Mouse (Mus musculus) embryonic facial prominence, embryonic 14.5 days (tissue): ENCODE data around the gene Sytl1. TPM values are rescaled to one million over a fixed set of nuclear protein-coding genes. Genes with fewer than 3 reads are reported as not detected.
A peak's percentile ranks its signal among the peaks of the same experiment; 100 is the strongest.

Experiments
- ATAC-seq: fragments of 200-750 bp; cut with Nextera tagmentation; 2 replicates; pipeline ENCODE4 v1.8.0; 2017; ENCODE audit warnings: low read depth, moderate number of reproducible peaks, moderate TSS enrichment
- DNase-seq: peaks from one replicate; pipeline ENCODE4 v3.0.0-alpha.2; 2015; ENCODE audit warnings: low spot score
- H3K27ac ChIP-seq: fragments of 300-500 bp; sonication (generic); replicated peaks from 2 replicates; pipeline ENCODE4 v1.5.1; 2014; ENCODE audit warnings: low read depth, mild to moderate bottlenecking, low read length, moderate library complexity
- H3K27me3 ChIP-seq: fragments of 300-500 bp; sonication (generic); replicated peaks from 2 replicates; pipeline ENCODE4 v1.6.1; 2014; ENCODE audit warnings: low read length; ENCODE audit not compliant: control insufficient read depth, insufficient read depth
- H3K36me3 ChIP-seq: fragments of 300-500 bp; sonication (generic); 2 replicates; pipeline ENCODE4 v1.6.1; 2014; ENCODE audit warnings: low read length, mixed read lengths; ENCODE audit not compliant: control insufficient read depth, insufficient read depth
- H3K4me1 ChIP-seq: fragments of 300-500 bp; sonication (generic); 2 replicates; pipeline ENCODE4 v1.6.1; 2014; ENCODE audit warnings: antibody characterized with exemption, low read length; ENCODE audit not compliant: control insufficient read depth, insufficient read depth
- H3K4me2 ChIP-seq: fragments of 300-500 bp; sonication (generic); 2 replicates; pipeline ENCODE4 v1.6.1; 2014; ENCODE audit warnings: low read depth, mild to moderate bottlenecking, low read length, moderate library complexity, mixed read lengths
- H3K4me3 ChIP-seq: fragments of 300-500 bp; sonication (generic); 2 replicates; pipeline ENCODE4 v1.5.1; 2014; ENCODE audit warnings: low read depth, mild to moderate bottlenecking, low read length
- H3K9ac ChIP-seq: fragments of 300-500 bp; sonication (generic); 2 replicates; pipeline ENCODE4 v1.6.1; 2014; ENCODE audit warnings: low read depth, mild to moderate bottlenecking, low read length, moderate library complexity, mixed read lengths
- H3K9me3 ChIP-seq: fragments of 300-500 bp; sonication (generic); 2 replicates; pipeline ENCODE4 v1.6.1; 2016; ENCODE audit warnings: low read length; ENCODE audit not compliant: control insufficient read depth
- WGBS: fragments of 180-500 bp; shearing (Covaris S2); extraction: QIAGEN DNeasy Blood & Tissue Kit; methylation state at CpG from one replicate; pipeline ENCODE4 v1.1.7; 2014; 5-methylcytosine and 5-hydroxymethylcytosine counted together
- polyA plus RNA-seq: library from polyadenylated mRNA; unstranded; fragments of >200 nt; fragmentation: Nextera tagmentation; extraction: Ambion mirVana; gene quantifications from 2 replicates; pipeline ENCODE4 v1.2.1, GENCODE M21; 2014

Sytl1 gene
- polyA plus RNA-seq, 1 experiment from 2014 or later, result 11.0 TPM

- DNase-seq (no peak), ATAC-seq (no peak)
- Histone ChIP-seq H3K4me2 (no peak overlapping the region), H3K9me3 (no peaks in the 10 kb centered on the region), H3K27me3 (no peaks in the 10 kb centered on the region), H3K4me3 (no peak overlapping the region), H3K36me3 (peaks cover 63% of the 10 kb centered on the region), H3K9ac (no peak overlapping the region), H3K4me1 (peaks cover under 1% of the 10 kb centered on the region; the same call in 1 of the 2 replicates), H3K27ac (peak overlapping the region; percentile 65; the same call in 1 of the 2 replicates)
- WGBS, result 33% methylated on average over 12 of the region's 12 CpGs
These were observed 35.8 kb upstream of the Sytl1 start for GRCm38 (mm10) chr4:133298516-133299365.

GRCm38 (mm10) chr4:133297801-133298238 is 34.9 kb upstream of the Sytl1 start:
- peaks cover 10% of the 10 kb centered on the region for H3K4me1 ChIP-seq
- H3K9ac ChIP-seq, result peak overlapping the region; percentile 43; the same call in 1 of the 2 replicates
- DNase-seq (peak; percentile 91), ATAC-seq (peak; percentile 91)
- peaks cover 57% of the 10 kb centered on the region for H3K36me3 ChIP-seq
- H3K9me3 ChIP-seq, result no peaks in the 10 kb centered on the region
- no peak overlapping the region for H3K4me2 ChIP-seq
- 4% methylated on average over 3 of the region's 5 CpGs for whole genome bisulfite sequencing
- no peaks in the 10 kb centered on the region for H3K27me3 ChIP-seq
- H3K27ac ChIP-seq, result 0 out of 2 replicates have a peak overlapping the region, but pooled peaks have one; percentile 65
- no peak overlapping the region for H3K4me3 ChIP-seq

- H3K9ac ChIP-seq, result 0 out of 2 replicates have a peak overlapping the region, but pooled peaks have one; percentile 2
- ATAC-seq (no peak), DNase-seq (no peak)
- no peak overlapping the region for H3K4me2 ChIP-seq
- H3K4me1 ChIP-seq, result peaks cover 10% of the 10 kb centered on the region
- H3K9me3 ChIP-seq, result no peaks in the 10 kb centered on the region
- 67% methylated on average over 10 of the region's 10 CpGs for WGBS
- H3K4me3 ChIP-seq, result no peak overlapping the region
- no peaks in the 10 kb centered on the region for H3K27me3 ChIP-seq
- H3K27ac ChIP-seq, result 0 out of 2 replicates have a peak overlapping the region, but pooled peaks have one; percentile 65
- H3K36me3 ChIP-seq, result peaks cover 57% of the 10 kb centered on the region
These were observed 34.4 kb upstream of the Sytl1 start for GRCm38 (mm10) chr4:133297360-133297759.

- Histone ChIP-seq H3K27ac (no peak overlapping the region), H3K9ac (peak overlapping the region; percentile 40; the same call in 1 of the 2 replicates), H3K4me3 (no peak overlapping the region), H3K27me3 (no peaks in the 10 kb centered on the region), H3K36me3 (peaks cover 39% of the 10 kb centered on the region), H3K4me1 (peaks cover 10% of the 10 kb centered on the region), H3K9me3 (no peaks in the 10 kb centered on the region), H3K4me2 (no peak overlapping the region)
- WGBS, result 29% methylated on average over 10 of the region's 11 CpGs
- no peak for ATAC-seq
- DNase-seq, result no peak
These were observed 31.2 kb upstream of the Sytl1 start for GRCm38 (mm10) chr4:133294084-133294483.

- H3K9ac ChIP-seq, result peak overlapping the region; percentile 40; the same call in 1 of the 2 replicates
- ATAC-seq, result no peak
These were observed 30.3 kb upstream of the Sytl1 start for GRCm38 (mm10) chr4:133292901-133293843.

GRCm38 (mm10) chr4:133292405-133292804 is 29.5 kb upstream of the Sytl1 start:
- DNase-seq (no peak), ATAC-seq (no peak)
- Histone ChIP-seq H3K9ac (no peak overlapping the region), H3K4me2 (no peak overlapping the region), H3K27me3 (no peaks in the 10 kb centered on the region), H3K36me3 (peaks cover 37% of the 10 kb centered on the region), H3K4me3 (no peak overlapping the region), H3K9me3 (no peaks in the 10 kb centered on the region), H3K4me1 (peaks cover 10% of the 10 kb centered on the region), H3K27ac (no peak overlapping the region)
- WGBS, result 75% methylated on average over 4 of the region's 4 CpGs

More at GRCm38 (mm10) chr4:133292901-133293843, 30.3 kb upstream of the Sytl1 start:
- no peak overlapping the region for H3K4me2 ChIP-seq
- H3K9me3 ChIP-seq, result no peaks in the 10 kb centered on the region
- peak; percentile 44 for DNase-seq
- no peak overlapping the region for H3K27ac ChIP-seq
- 21% methylated on average over 21 of the region's 24 CpGs for WGBS
- H3K36me3 ChIP-seq, result peaks cover 37% of the 10 kb centered on the region
- no peaks in the 10 kb centered on the region for H3K27me3 ChIP-seq
- H3K4me1 ChIP-seq, result peaks cover 10% of the 10 kb centered on the region
- H3K4me3 ChIP-seq, result no peak overlapping the region

- H3K36me3 ChIP-seq, result peaks cover 32% of the 10 kb centered on the region
- H3K4me3 ChIP-seq, result no peak overlapping the region
- peaks cover 10% of the 10 kb centered on the region for H3K4me1 ChIP-seq
- H3K9me3 ChIP-seq, result no peaks in the 10 kb centered on the region
- H3K4me2 ChIP-seq, result no peak overlapping the region
- DNase-seq (no peak), ATAC-seq (no peak)
- H3K27ac ChIP-seq, result no peak overlapping the region
- WGBS, result 94% methylated on average over 1 of the region's 1 CpGs
- no peaks in the 10 kb centered on the region for H3K27me3 ChIP-seq
- no peak overlapping the region for H3K9ac ChIP-seq
These were observed 28.3 kb upstream of the Sytl1 start for GRCm38 (mm10) chr4:133291255-133291654.

GRCm38 (mm10) chr4:133286476-133287077 is 23.7 kb upstream of the Sytl1 start:
- no peak overlapping the region for H3K27ac ChIP-seq
- H3K4me1 ChIP-seq, result peaks cover 16% of the 10 kb centered on the region
- no peak for DNase-seq
- ATAC-seq, result no peak
- no peaks in the 10 kb centered on the region for H3K27me3 ChIP-seq
- no peak overlapping the region for H3K9ac ChIP-seq
- no peak overlapping the region for H3K4me2 ChIP-seq
- no peaks in the 10 kb centered on the region for H3K36me3 ChIP-seq
- 78% methylated on average over 4 of the region's 4 CpGs for WGBS
- H3K9me3 ChIP-seq, result no peaks in the 10 kb centered on the region
- no peak overlapping the region for H3K4me3 ChIP-seq
